Mouse (Mus musculus): ENCODE measurements around the gene Fam24a. TPM values are rescaled to one million over a fixed set of nuclear protein-coding genes. Genes with fewer than 3 reads are reported as not detected.

The Fam24a gene
- polyA plus RNA-seq, 1 experiment from 2014 or later = not detected

- Histone ChIP-seq H3K4me2 (ENCODE audit: low read length) (no peak within 1 kb of the TSS), H3K9me3 (replicated peaks; ENCODE audit: low read length) (no peaks in the 10 kb centered on the region), H3K27me3 (ENCODE audit: insufficient read depth, low read length) (no peaks in the 10 kb centered on the region), H3K27ac (no peak within 1 kb of the TSS), H3K4me1 (replicated peaks; ENCODE audit: insufficient read depth, low read length) (no peaks in the 10 kb centered on the region), H3K36me3 (ENCODE audit: insufficient read depth, low read length) (no peaks in the 10 kb centered on the region), H3K9ac (ENCODE audit: low read depth, low read length) (no peak within 1 kb of the TSS), H3K4me3 (replicated peaks; ENCODE audit: low read depth, low read length) (no peak within 1 kb of the TSS)
- TF ChIP-seq CTCF (IDR thresholded peaks at IDR 0.05; ENCODE audit: low read depth) = no peak
- no peak for ATAC-seq (replicated peaks; ENCODE audit: low FRiP score, low read depth)
- 50% methylated on average over 2 of the region's 2 CpGs for WGBS
- no peak for DNase-seq (ENCODE audit: low spot score)
Observed at GRCm38 (mm10) chr7:131322192-131322591, 11.5 kb upstream of the Fam24a start, which contains the start of gene Cuzd1. Gene Cuzd1 (minus strand): TSS chr7:131322292.

GRCm38 (mm10) chr7:131327054-131327453 is 6.6 kb upstream of the Fam24a start:
- Histone ChIP-seq H3K27me3 (ENCODE audit: insufficient read depth, low read length) (no peaks in the 10 kb centered on the region), H3K4me2 (ENCODE audit: low read length) (no peak overlapping the region), H3K27ac (no peak overlapping the region), H3K9me3 (replicated peaks; ENCODE audit: low read length) (no peaks in the 10 kb centered on the region), H3K4me1 (replicated peaks; ENCODE audit: insufficient read depth, low read length) (no peaks in the 10 kb centered on the region), H3K9ac (ENCODE audit: low read depth, low read length) (no peak overlapping the region), H3K36me3 (ENCODE audit: insufficient read depth, low read length) (no peaks in the 10 kb centered on the region), H3K4me3 (replicated peaks; ENCODE audit: low read depth, low read length) (no peak overlapping the region)
- WGBS = 70% methylated on average over 5 of the region's 5 CpGs
- DNase-seq (ENCODE audit: low spot score) (no peak), ATAC-seq (replicated peaks; ENCODE audit: low FRiP score, low read depth) (no peak)
- TF ChIP-seq CTCF (IDR thresholded peaks at IDR 0.05; ENCODE audit: low read depth) = peak; percentile 32; the same call in 1 of the 2 replicates

GRCm38 (mm10) chr7:131329416-131329815 is 4.2 kb upstream of the Fam24a start, which contains the start of gene Fam24b:
Gene Fam24b (minus strand): TSS chr7:131329516.
- Histone ChIP-seq H3K4me2 (ENCODE audit: low read length) (no peak within 1 kb of the TSS), H3K36me3 (ENCODE audit: insufficient read depth, low read length) (no peaks in the 10 kb centered on the region), H3K27me3 (ENCODE audit: insufficient read depth, low read length) (no peaks in the 10 kb centered on the region), H3K4me1 (replicated peaks; ENCODE audit: insufficient read depth, low read length) (no peaks in the 10 kb centered on the region), H3K27ac (no peak within 1 kb of the TSS), H3K9ac (ENCODE audit: low read depth, low read length) (no peak within 1 kb of the TSS), H3K4me3 (replicated peaks; ENCODE audit: low read depth, low read length) (no peak within 1 kb of the TSS), H3K9me3 (replicated peaks; ENCODE audit: low read length) (no peaks in the 10 kb centered on the region)
- no peak for DNase-seq (ENCODE audit: low spot score)
- TF ChIP-seq CTCF (IDR thresholded peaks at IDR 0.05; ENCODE audit: low read depth) = no peak
- 87% methylated on average over 5 of the region's 5 CpGs for WGBS
- no peak for ATAC-seq (replicated peaks; ENCODE audit: low FRiP score, low read depth)

GRCm38 (mm10) chr7:131331688-131332087 is 2.0 kb upstream of the Fam24a start:
- no peak overlapping the region for H3K4me2 ChIP-seq (ENCODE audit: low read length)
- DNase-seq (ENCODE audit: low spot score) (no peak), ATAC-seq (replicated peaks; ENCODE audit: low FRiP score, low read depth) (no peak)
- H3K27me3 ChIP-seq (ENCODE audit: insufficient read depth, low read length) = no peaks in the 10 kb centered on the region
- H3K4me3 ChIP-seq (replicated peaks; ENCODE audit: low read depth, low read length) = no peak overlapping the region
- 64% methylated on average over 2 of the region's 2 CpGs for WGBS
- H3K9me3 ChIP-seq (replicated peaks; ENCODE audit: low read length) = no peaks in the 10 kb centered on the region
- no peak for TF ChIP-seq CTCF (IDR thresholded peaks at IDR 0.05; ENCODE audit: low read depth)
- no peaks in the 10 kb centered on the region for H3K36me3 ChIP-seq (ENCODE audit: insufficient read depth, low read length)
- H3K27ac ChIP-seq = no peak overlapping the region
- H3K4me1 ChIP-seq (replicated peaks; ENCODE audit: insufficient read depth, low read length) = no peaks in the 10 kb centered on the region
- no peak overlapping the region for H3K9ac ChIP-seq (ENCODE audit: low read depth, low read length)

- ATAC-seq (replicated peaks; ENCODE audit: low FRiP score, low read depth) (no peak), DNase-seq (ENCODE audit: low spot score) (no peak)
- 68% methylated on average over 8 of the region's 8 CpGs for WGBS
- Histone ChIP-seq H3K4me3 (replicated peaks; ENCODE audit: low read depth, low read length) (no peak overlapping the region), H3K27me3 (ENCODE audit: insufficient read depth, low read length) (no peaks in the 10 kb centered on the region), H3K27ac (no peak overlapping the region), H3K36me3 (ENCODE audit: insufficient read depth, low read length) (peaks cover 8% of the 10 kb centered on the region; the same call in 1 of the 2 replicates), H3K9me3 (replicated peaks; ENCODE audit: low read length) (no peaks in the 10 kb centered on the region), H3K9ac (ENCODE audit: low read depth, low read length) (no peak overlapping the region), H3K4me1 (replicated peaks; ENCODE audit: insufficient read depth, low read length) (no peaks in the 10 kb centered on the region), H3K4me2 (ENCODE audit: low read length) (no peak overlapping the region)
- TF ChIP-seq CTCF (IDR thresholded peaks at IDR 0.05; ENCODE audit: low read depth) = no peak
Observed at GRCm38 (mm10) chr7:131337502-131338068, 3.9 kb downstream of the Fam24a start.

GRCm38 (mm10) chr7:131345856-131346541 is 12.3 kb downstream of the Fam24a start:
- Histone ChIP-seq H3K27me3 (ENCODE audit: insufficient read depth, low read length) (no peaks in the 10 kb centered on the region), H3K9me3 (replicated peaks; ENCODE audit: low read length) (no peaks in the 10 kb centered on the region), H3K4me2 (ENCODE audit: low read length) (no peak overlapping the region), H3K9ac (ENCODE audit: low read depth, low read length) (no peak overlapping the region), H3K27ac (no peak overlapping the region), H3K4me1 (replicated peaks; ENCODE audit: insufficient read depth, low read length) (no peaks in the 10 kb centered on the region), H3K4me3 (replicated peaks; ENCODE audit: low read depth, low read length) (no peak overlapping the region), H3K36me3 (ENCODE audit: insufficient read depth, low read length) (peaks cover 18% of the 10 kb centered on the region; the same call in 1 of the 2 replicates)
- TF ChIP-seq CTCF (IDR thresholded peaks at IDR 0.05; ENCODE audit: low read depth) = no peak
- no peak for DNase-seq (ENCODE audit: low spot score)
- WGBS = 85% methylated on average over 7 of the region's 7 CpGs
- ATAC-seq (replicated peaks; ENCODE audit: low FRiP score, low read depth) = no peak

Measured in kidney, postnatal 0 days (tissue).